Mouse (Mus musculus) midbrain, embryonic 16.5 days (tissue): ENCODE measurements around the gene Gm20870. TPM values are rescaled to one million over a fixed set of nuclear protein-coding genes. Genes with fewer than 3 reads are reported as not detected.
"Not testable (repeated sequence)": the region's sequence is repeated elsewhere in the genome, so short reads cannot be mapped to it uniquely, and the experiment has no call there.

ENCODE experiments used
- ATAC-seq: fragments of 200-750 bp; cut with Nextera tagmentation; 2 replicates; pipeline ENCODE4 v1.8.0; 2017; ENCODE audit warnings: moderate TSS enrichment
- H3K27ac ChIP-seq: fragments of 300-500 bp; sonication (generic); 2 replicates; pipeline ENCODE4 v1.5.1; 2014; ENCODE audit warnings: mild to moderate bottlenecking, low read length, mixed read lengths
- H3K27me3 ChIP-seq: fragments of 300-500 bp; sonication (generic); 2 replicates; pipeline ENCODE4 v1.6.1; 2014; ENCODE audit warnings: low read depth, low read length, mixed read lengths; ENCODE audit not compliant: control insufficient read depth, insufficient read depth
- H3K36me3 ChIP-seq: fragments of 300-500 bp; sonication (generic); 2 replicates; pipeline ENCODE4 v1.6.1; 2014; ENCODE audit warnings: mild to moderate bottlenecking, low read length, moderate library complexity, mixed read lengths; ENCODE audit not compliant: control insufficient read depth, insufficient read depth
- H3K4me1 ChIP-seq: fragments of 300-500 bp; sonication (generic); 2 replicates; pipeline ENCODE4 v1.6.1; 2014; ENCODE audit warnings: mild to moderate bottlenecking, low read length, mixed read lengths; ENCODE audit not compliant: control insufficient read depth, insufficient read depth
- H3K4me2 ChIP-seq: fragments of 300-500 bp; sonication (generic); 2 replicates; pipeline ENCODE4 v1.6.1; 2014; ENCODE audit warnings: mild to moderate bottlenecking, low read length, mixed read lengths
- H3K4me3 ChIP-seq: fragments of 300-500 bp; sonication (generic); 2 replicates; pipeline ENCODE4 v1.5.1; 2014; ENCODE audit warnings: low read depth, mild to moderate bottlenecking, low read length, moderate library complexity, mixed read lengths
- H3K9ac ChIP-seq: fragments of 300-500 bp; sonication (generic); 2 replicates; pipeline ENCODE4 v1.6.1; 2014; ENCODE audit warnings: low read depth, low read length, mixed read lengths
- H3K9me3 ChIP-seq: fragments of 300-500 bp; sonication (generic); replicated peaks from 2 replicates; pipeline ENCODE4 v1.6.1; 2014; ENCODE audit warnings: mild to moderate bottlenecking, low read length, mixed read lengths; ENCODE audit not compliant: control insufficient read depth, poor library complexity, severe bottlenecking
- WGBS: fragments of 180-500 bp; shearing (Covaris S2); extraction: QIAGEN DNeasy Blood & Tissue Kit; methylation state at CpG from one replicate; pipeline ENCODE4 v1.1.7; 2014; 5-methylcytosine and 5-hydroxymethylcytosine counted together
- polyA plus RNA-seq: library from polyadenylated mRNA; unstranded; fragments of >200 nt; fragmentation: Nextera tagmentation; extraction: Ambion mirVana; gene quantifications from 2 replicates; pipeline ENCODE4 v1.2.1, GENCODE M21; 2015

Gm20870 gene
- polyA plus RNA-seq = not detected in 2 replicates

GRCm38 (mm10) chrY:71691743-71692142 lies at the start of gene Gm20870:
TSS of gene Gm20870 (plus strand) at chrY:71692043.
- H3K4me3 ChIP-seq, H3K27ac ChIP-seq, H3K9me3 ChIP-seq, H3K4me1 ChIP-seq, H3K27me3 ChIP-seq, H3K36me3 ChIP-seq, H3K9ac ChIP-seq, ATAC-seq, H3K4me2 ChIP-seq: not testable (repeated sequence)
- WGBS = no CpG with 5 or more reads among the region's 6 CpGs

Other genes starting within 250 kb of the Gm20870 start
- not detected in 2 replicates for gene Gm20869, start 222.6 kb upstream of the Gm20870 start, polyA plus RNA-seq